Mouse (Mus musculus) CH12.LX (cell line): ENCODE data around the gene Pkd1l2. TPM values are rescaled to one million over a fixed set of nuclear protein-coding genes. Genes with fewer than 3 reads are reported as not detected.

Experiments
- DNase-seq: peaks from one replicate; pipeline ENCODE4 v3.0.0-alpha.2; 2013; ENCODE audit errors: extremely low read depth
- H3K27ac ChIP-seq: 2 replicates; pipeline ENCODE4 v1.5.1; 2012; ENCODE audit warnings: low read depth, mild to moderate bottlenecking, control low read depth, moderate library complexity; ENCODE audit not compliant: insufficient read depth
- H3K27me3 ChIP-seq: replicated peaks from 2 replicates; pipeline ENCODE3; 2012; ENCODE audit warnings: inconsistent platforms
- H3K36me3 ChIP-seq, 2 experiments: replicated peaks in 1 of 2; 2 replicates each; pipeline versions ENCODE3 to v1.6.1; 2012; ENCODE audit warnings: inconsistent platforms in 1 of 2, low read length in 1 of 2, mild to moderate bottlenecking in 1 of 2, mixed read lengths in 1 of 2, moderate library complexity in 1 of 2; ENCODE audit not compliant: control insufficient read depth in 1 of 2, insufficient read depth in 1 of 2
- H3K4me1 ChIP-seq, 2 experiments: 2 replicates each; pipeline ENCODE4 v1.6.1; 2012; ENCODE audit warnings: inconsistent platforms in 1 of 2, moderate library complexity in 1 of 2; ENCODE audit not compliant: insufficient read depth in 2 of 2, control insufficient read depth in 1 of 2
- H3K4me2 ChIP-seq: 2 replicates; pipeline ENCODE4 v1.6.1; 2012; ENCODE audit warnings: low read depth, mild to moderate bottlenecking, control low read depth; ENCODE audit not compliant: poor library complexity, insufficient read depth, severe bottlenecking
- H3K4me3 ChIP-seq, 3 experiments: fragments of 150-350 bp in 1 of 3; sonication (generic) in 1 of 3; replicated peaks in 1 of 3; 2 replicates each; pipeline versions ENCODE3 to v1.5.1; 2011 to 2012; ENCODE audit warnings: low read depth in 2 of 3, low read length in 2 of 3, mild to moderate bottlenecking in 2 of 3, moderate library complexity in 2 of 3, control low read depth in 1 of 3, improper control_type of control experiment in 1 of 3, inconsistent platforms in 1 of 3, mixed read lengths in 1 of 3; ENCODE audit not compliant: poor library complexity in 1 of 3
- H3K79me2 ChIP-seq: replicated peaks from 2 replicates; pipeline ENCODE4 v1.6.1; 2012; ENCODE audit warnings: mild to moderate bottlenecking, moderate library complexity; ENCODE audit not compliant: control insufficient read depth, poor library complexity, insufficient read depth, severe bottlenecking; ENCODE audit errors: extremely low read depth
- H3K9ac ChIP-seq: 2 replicates; pipeline ENCODE4 v1.6.1; 2012; ENCODE audit warnings: low read depth, mild to moderate bottlenecking, control low read depth, moderate library complexity; ENCODE audit not compliant: insufficient read depth
- H3K9me3 ChIP-seq: replicated peaks from 2 replicates; pipeline ENCODE3; 2012; ENCODE audit warnings: low read length, inconsistent platforms, mixed read lengths
- BHLHE40 ChIP-seq: IDR thresholded peaks from 2 replicates; pipeline ENCODE4 v1.6.1; 2011; ENCODE audit warnings: mild to moderate bottlenecking, low read depth, low read length, improper control_type of control experiment
- CHD1 ChIP-seq: IDR thresholded peaks from 2 replicates; pipeline ENCODE4 v1.6.1; 2012; ENCODE audit warnings: low read depth, low read length, improper control_type of control experiment, inconsistent platforms
- CHD2 ChIP-seq: IDR thresholded peaks from 2 replicates; pipeline ENCODE4 v1.6.1; 2011; ENCODE audit warnings: low read length, improper control_type of control experiment
- CTCF ChIP-seq, 2 experiments: IDR thresholded peaks in 1 of 2; conservative IDR thresholded peaks in 1 of 2; 2 replicates each; pipeline ENCODE4 v1.5.1; 2011 to 2012; ENCODE audit warnings: low read depth in 2 of 2, low read length in 2 of 2, improper control_type of control experiment in 1 of 2, inconsistent platforms in 1 of 2, mild to moderate bottlenecking in 1 of 2, moderate library complexity in 1 of 2
- ETS1 ChIP-seq: conservative IDR thresholded peaks from 2 replicates; pipeline ENCODE4 v1.6.1; 2012; ENCODE audit warnings: low read depth, mild to moderate bottlenecking, inconsistent platforms, low read length, improper control_type of control experiment, moderate library complexity
- GABPA ChIP-seq: IDR thresholded peaks from 2 replicates; pipeline ENCODE4 v1.6.1; 2012; ENCODE audit warnings: low read depth, low read length, improper control_type of control experiment, inconsistent platforms; ENCODE audit not compliant: insufficient replicate concordance
- IRF4 ChIP-seq: IDR thresholded peaks from 2 replicates; pipeline ENCODE4 v1.6.1; 2014; ENCODE audit warnings: low read depth, mild to moderate bottlenecking, inconsistent platforms, low read length, improper control_type of control experiment
- JUN ChIP-seq: IDR thresholded peaks from 2 replicates; pipeline ENCODE4 v1.6.1; 2011; ENCODE audit warnings: low read depth, mild to moderate bottlenecking, low read length, improper control_type of control experiment, moderate library complexity; ENCODE audit not compliant: insufficient read depth
- KAT2A ChIP-seq: IDR thresholded peaks from 2 replicates; pipeline ENCODE4 v1.6.1; 2012; ENCODE audit warnings: low read length, improper control_type of control experiment, inconsistent platforms; ENCODE audit not compliant: insufficient replicate concordance
- MAZ ChIP-seq: IDR thresholded peaks from 2 replicates; pipeline ENCODE4 v1.6.1; 2012; ENCODE audit warnings: low read depth, mild to moderate bottlenecking, inconsistent platforms, low read length, improper control_type of control experiment, moderate library complexity
- MEF2A ChIP-seq: IDR thresholded peaks from 2 replicates; pipeline ENCODE4 v1.6.1; 2014; ENCODE audit warnings: low read depth, mild to moderate bottlenecking, inconsistent platforms, low read length, improper control_type of control experiment, borderline replicate concordance
- MXI1 ChIP-seq: IDR thresholded peaks from 2 replicates; pipeline ENCODE4 v1.6.1; 2011; ENCODE audit warnings: mild to moderate bottlenecking, low read depth, low read length, improper control_type of control experiment
- MYC ChIP-seq: IDR thresholded peaks from 2 replicates; pipeline ENCODE4 v1.6.1; 2011; ENCODE audit warnings: low read depth, mild to moderate bottlenecking, improper control_type of control experiment, low read length
- NELFE ChIP-seq: IDR thresholded peaks from 2 replicates; pipeline ENCODE4 v1.6.1; 2011; ENCODE audit warnings: low read depth, low read length, improper control_type of control experiment
- NRF1 ChIP-seq: IDR thresholded peaks from 2 replicates; pipeline ENCODE4 v1.6.1; 2014; ENCODE audit warnings: low read depth, mild to moderate bottlenecking, inconsistent platforms, low read length, improper control_type of control experiment, moderate library complexity
- PAX5 ChIP-seq: IDR thresholded peaks from 2 replicates; pipeline ENCODE4 v1.6.1; 2012; ENCODE audit warnings: low read length, inconsistent platforms, mixed read lengths
- POLR2A ChIP-seq: IDR thresholded peaks from 2 replicates; pipeline ENCODE4 v1.6.1; 2011; ENCODE audit warnings: low read depth, mild to moderate bottlenecking, improper control_type of control experiment, low read length
- POLR2AphosphoS2 ChIP-seq: IDR thresholded peaks from 2 replicates; pipeline ENCODE4 v1.6.1; 2011; ENCODE audit warnings: low read depth, low read length, improper control_type of control experiment
- SMC3 ChIP-seq: IDR thresholded peaks from 2 replicates; pipeline ENCODE4 v1.6.1; 2011; ENCODE audit warnings: low read depth, low read length, improper control_type of control experiment
- TBP ChIP-seq: conservative IDR thresholded peaks from 2 replicates; pipeline ENCODE4 v1.6.1; 2011; ENCODE audit warnings: low read depth, low read length, improper control_type of control experiment
- TCF12 ChIP-seq: IDR thresholded peaks from 2 replicates; pipeline ENCODE4 v1.6.1; 2014; ENCODE audit warnings: low read depth, mild to moderate bottlenecking, inconsistent platforms, low read length, improper control_type of control experiment
- USF2 ChIP-seq: conservative IDR thresholded peaks from 2 replicates; pipeline ENCODE4 v1.6.1; 2011; ENCODE audit warnings: low read depth, low read length, improper control_type of control experiment
- ZC3H11A ChIP-seq: IDR thresholded peaks from 2 replicates; pipeline ENCODE4 v1.6.1; 2012; ENCODE audit warnings: low read depth, mild to moderate bottlenecking, inconsistent platforms, low read length, improper control_type of control experiment
- ZMIZ1 ChIP-seq: IDR thresholded peaks from 2 replicates; pipeline ENCODE4 v1.6.1; 2012; ENCODE audit warnings: low read depth, mild to moderate bottlenecking, inconsistent platforms, low read length, improper control_type of control experiment
- ZNF384 ChIP-seq: IDR thresholded peaks from 2 replicates; pipeline ENCODE4 v1.6.1; 2012; ENCODE audit warnings: low read depth, low read length, improper control_type of control experiment, inconsistent platforms
- dilution Hi-C: fragments of 300-500 bp; cut with MboI; formaldehyde crosslinking; loops from 2 replicates; pipeline ENCODE4 v1.14.3; 2020; ENCODE audit warnings: low sequenced_read_pairs; ENCODE audit not compliant: extremely low pct_unique_long_range_greater_than_20kb, extremely low pct_ligation_motif_present
- in situ Hi-C: fragments of 300-500 bp; cut with MboI; formaldehyde crosslinking; loops from 3 replicates; pipeline ENCODE4 v1.14.3; 2019; ENCODE audit warnings: low sequenced_read_pairs, low pct_ligation_motif_present, low pct_unique_long_range_greater_than_20kb, mixed read lengths
- polyA plus RNA-seq: library from polyadenylated mRNA; unstranded; fragments of >175 nt; gene quantifications from 2 replicates; pipeline ENCODE4 v1.2.1, GENCODE M21; 2012; ENCODE audit warnings: low read depth; ENCODE audit not compliant: insufficient read length
- total RNA-seq, 2 experiments: library from RNA; depleted of rRNA; stranded (reverse); fragments of 300-350 nt in 1 of 2; fragments of >200 nt in 1 of 2; gene quantifications; 2 replicates each; pipeline ENCODE4 v1.2.3; 2012 to 2014

Pkd1l2 gene
- total and polyA plus RNA-seq, 3 experiments, result 0.06 TPM; not detected in 2

GRCm38 (mm10) chr8:117087036-117087435 is 4.8 kb upstream of the Pkd1l2 start:
- H3K4me1 ChIP-seq, result no peaks in the 10 kb centered on the region; a peak in 1 of 4 replicates
- no peak for TF ChIP-seq ZMIZ1
- no peak for TF ChIP-seq POLR2AphosphoS2
- TF ChIP-seq PAX5, result no peak
- TF ChIP-seq KAT2A, result no peak
- no peak for TF ChIP-seq ZNF384
- TF ChIP-seq TBP, result no peak
- TF ChIP-seq CTCF (conservative IDR thresholded peaks at IDR 0.05 in 1 of 2, IDR thresholded peaks at IDR 0.05 in 1 of 2; ENCODE audit: low read depth in 2 of 2, low read length in 2 of 2), result no peak
- no peak for TF ChIP-seq CHD2
- no peak for TF ChIP-seq MAZ
- TF ChIP-seq GABPA, result no peak
- TF ChIP-seq NRF1, result no peak
- TF ChIP-seq SMC3, result no peak
- TF ChIP-seq, all 38 proteins: peak for 0
- no peaks in the 10 kb centered on the region for H3K36me3 ChIP-seq
- in situ Hi-C loops, result no loop called here
- no peak overlapping the region for H3K4me2 ChIP-seq
- dilution Hi-C loops, result no loop called here
- DNase-seq, result no peak
- no peaks in the 10 kb centered on the region for H3K79me2 ChIP-seq
- H3K27ac ChIP-seq, result no peak overlapping the region
- peaks cover 21% of the 10 kb centered on the region for H3K27me3 ChIP-seq
- no peak overlapping the region for H3K9ac ChIP-seq
- peaks cover 8% of the 10 kb centered on the region for H3K9me3 ChIP-seq
- no peak overlapping the region for H3K4me3 ChIP-seq

GRCm38 (mm10) chr8:117085521-117085920 is 3.3 kb upstream of the Pkd1l2 start:
- peaks cover 8% of the 10 kb centered on the region for H3K9me3 ChIP-seq
- no peak for TF ChIP-seq MXI1
- TF ChIP-seq MAZ, result no peak
- no peak for TF ChIP-seq POLR2A
- no peak for TF ChIP-seq CHD1
- TF ChIP-seq ZC3H11A, result no peak
- TF ChIP-seq MEF2A, result no peak
- TF ChIP-seq JUN, result no peak
- no peak for TF ChIP-seq BHLHE40
- no peak for TF ChIP-seq CTCF (conservative IDR thresholded peaks at IDR 0.05 in 1 of 2, IDR thresholded peaks at IDR 0.05 in 1 of 2; ENCODE audit: low read depth in 2 of 2, low read length in 2 of 2)
- no peak for TF ChIP-seq NELFE
- no peak for TF ChIP-seq CHD2
- TF ChIP-seq IRF4, result no peak
- no peak for TF ChIP-seq MYC
- no peak for TF ChIP-seq TCF12
- TF ChIP-seq ETS1, result no peak
- TF ChIP-seq USF2, result no peak
- no peak for TF ChIP-seq NRF1
- no peaks in the 10 kb centered on the region for H3K36me3 ChIP-seq
- no peak overlapping the region for H3K27ac ChIP-seq
- H3K4me3 ChIP-seq, result no peak overlapping the region
- in situ Hi-C loops, result no loop called here
- no peak overlapping the region for H3K9ac ChIP-seq
- dilution Hi-C loops, result no loop called here
- H3K4me1 ChIP-seq, result no peaks in the 10 kb centered on the region
- no peaks in the 10 kb centered on the region for H3K79me2 ChIP-seq
- no peak for DNase-seq
- H3K27me3 ChIP-seq, result peaks cover 29% of the 10 kb centered on the region
- H3K4me2 ChIP-seq, result no peak overlapping the region
